17 mouse cellular contexts compared by ENCODE assay signal in genomic region chr5:66872053-66872452, GRCm38 (mm10).
A peak's percentile ranks its signal among the peaks of the same experiment; 100 is the strongest.
DNase-seq lines count a peak whose midpoint lies in the region; ATAC-seq and TF ChIP-seq lines count a peak whose summit lies in the region.
"Had no signal": no experiment of that assay in that cellular context is flagged by ENCODE, and none has a peak within 500 bp of the region (broad histone marks: within the 10 kb centered on the region; RNA-seq: fewer than 3 reads in every experiment).

No protein-coding gene starts in this region.

- H3K4me2 ChIP-seq in heart, embryonic 11.5 days = no peak overlapping the region
- no peak overlapping the region for H3K4me2 ChIP-seq in kidney, embryonic 16.5 days (replicated peaks; ENCODE audit: low read depth, low read length)
- H3K4me2 ChIP-seq in midbrain, embryonic 13.5 days (replicated peaks) = no peak overlapping the region
- H3K4me2 ChIP-seq in midbrain, embryonic 15.5 days = no peak overlapping the region
- H3K4me2 ChIP-seq: hindbrain, embryonic 12.5 days; intestine, embryonic 15.5 days; liver, embryonic 11.5 days; midbrain, embryonic 12.5 days; neural tube, embryonic 12.5 days had no signal

- DNase-seq in gastrocnemius, adult 2 months = peak; percentile 61
- no peak for DNase-seq in gastrocnemius, postnatal 10 days
- DNase-seq in urinary bladder, postnatal 36 days (ENCODE audit: low spot score in 2 of 2) = peak; percentile 10
- no peak for DNase-seq in urinary bladder, postnatal 4 days (ENCODE audit: low spot score in 2 of 2)
- DNase-seq: adrenal gland, postnatal 10 days; B cell, adult 2 months; kidney, postnatal 14 days; thymus, postnatal 36 days had no signal

- H3K4me3 ChIP-seq in gastrocnemius, adult 2 months = no peak overlapping the region
- H3K4me3 ChIP-seq in heart, embryonic 11.5 days (ENCODE audit: low read depth, low read length) = no peak overlapping the region
- no peak overlapping the region for H3K4me3 ChIP-seq in kidney, embryonic 16.5 days (ENCODE audit: low read length)
- no peak overlapping the region for H3K4me3 ChIP-seq in midbrain, embryonic 13.5 days (replicated peaks)
- no peak overlapping the region for H3K4me3 ChIP-seq in midbrain, embryonic 15.5 days
- H3K4me3 ChIP-seq: hindbrain, embryonic 12.5 days; intestine, embryonic 15.5 days; midbrain, embryonic 12.5 days; neural tube, embryonic 12.5 days had no signal

- no peaks in the 10 kb centered on the region for H3K9me3 ChIP-seq in heart, embryonic 11.5 days (replicated peaks; ENCODE audit: control insufficient read depth, low read length)
- no peaks in the 10 kb centered on the region for H3K9me3 ChIP-seq in kidney, embryonic 16.5 days (ENCODE audit: low read length)
- H3K9me3 ChIP-seq in midbrain, embryonic 13.5 days = no peaks in the 10 kb centered on the region
- no peaks in the 10 kb centered on the region for H3K9me3 ChIP-seq in midbrain, embryonic 15.5 days
- H3K9me3 ChIP-seq: hindbrain, embryonic 12.5 days; intestine, embryonic 15.5 days; midbrain, embryonic 12.5 days; neural tube, embryonic 12.5 days had no signal

- TF ChIP-seq CTCF in gastrocnemius, adult 2 months (IDR thresholded peaks at IDR 0.05) = no peak

- H3K27me3 ChIP-seq in heart, embryonic 11.5 days (ENCODE audit: control insufficient read depth, insufficient read depth, low read length) = no peaks in the 10 kb centered on the region
- no peaks in the 10 kb centered on the region for H3K27me3 ChIP-seq in kidney, embryonic 16.5 days (ENCODE audit: insufficient read depth, low read length)
- no peaks in the 10 kb centered on the region for H3K27me3 ChIP-seq in midbrain, embryonic 13.5 days
- no peaks in the 10 kb centered on the region for H3K27me3 ChIP-seq in midbrain, embryonic 15.5 days (replicated peaks)
- H3K27me3 ChIP-seq: hindbrain, embryonic 12.5 days; intestine, embryonic 15.5 days; midbrain, embryonic 12.5 days; neural tube, embryonic 12.5 days had no signal

- H3K9ac ChIP-seq in heart, embryonic 11.5 days (ENCODE audit: low read depth, low read length) = no peak overlapping the region
- H3K9ac ChIP-seq in kidney, embryonic 16.5 days (replicated peaks; ENCODE audit: low read length) = no peak overlapping the region
- no peak overlapping the region for H3K9ac ChIP-seq in midbrain, embryonic 13.5 days (replicated peaks)
- H3K9ac ChIP-seq in midbrain, embryonic 15.5 days = no peak overlapping the region
- H3K9ac ChIP-seq: hindbrain, embryonic 12.5 days; intestine, embryonic 15.5 days; midbrain, embryonic 12.5 days; neural tube, embryonic 12.5 days had no signal

- H3K4me1 ChIP-seq in heart, embryonic 11.5 days (ENCODE audit: control insufficient read depth, insufficient read depth, low read length) = no peaks in the 10 kb centered on the region
- peaks cover 5% of the 10 kb centered on the region; the same call in 1 of the 2 replicates for H3K4me1 ChIP-seq in kidney, embryonic 16.5 days (ENCODE audit: insufficient read depth, low read length)
- no peaks in the 10 kb centered on the region for H3K4me1 ChIP-seq in midbrain, embryonic 13.5 days (replicated peaks)
- H3K4me1 ChIP-seq in midbrain, embryonic 15.5 days = no peaks in the 10 kb centered on the region
- H3K4me1 ChIP-seq: intestine, embryonic 15.5 days had no signal

- peak overlapping the region; percentile 63 for H3K27ac ChIP-seq in gastrocnemius, adult 2 months
- H3K27ac ChIP-seq in heart, embryonic 11.5 days (ENCODE audit: low read depth, low read length) = no peak overlapping the region
- no peak overlapping the region for H3K27ac ChIP-seq in kidney, embryonic 16.5 days (ENCODE audit: low read length)
- no peak overlapping the region for H3K27ac ChIP-seq in midbrain, embryonic 13.5 days
- no peak overlapping the region for H3K27ac ChIP-seq in midbrain, embryonic 15.5 days
- H3K27ac ChIP-seq: hindbrain, embryonic 12.5 days; intestine, embryonic 15.5 days; midbrain, embryonic 12.5 days; neural tube, embryonic 12.5 days had no signal

- 0 out of 2 replicates have a peak, but pooled peaks have one; percentile 42 for ATAC-seq in heart, embryonic 11.5 days (replicated peaks; ENCODE audit: insufficient number of reproducible peaks, low FRiP score, low TSS enrichment)
- ATAC-seq in kidney, embryonic 16.5 days (ENCODE audit: low FRiP score, low TSS enrichment) = no peak
- ATAC-seq in midbrain, embryonic 13.5 days = no peak
- no peak for ATAC-seq in midbrain, embryonic 15.5 days (replicated peaks)
- ATAC-seq: intestine, embryonic 15.5 days had no signal

- intact Hi-C loops in gastrocnemius, adult 2 months (cut with DNase I) = no loop called here

- H3K36me3 ChIP-seq in heart, embryonic 11.5 days (ENCODE audit: control insufficient read depth, insufficient read depth, low read length) = no peaks in the 10 kb centered on the region
- H3K36me3 ChIP-seq in kidney, embryonic 16.5 days (ENCODE audit: insufficient read depth, low read length) = no peaks in the 10 kb centered on the region
- H3K36me3 ChIP-seq in midbrain, embryonic 13.5 days = no peaks in the 10 kb centered on the region
- H3K36me3 ChIP-seq in midbrain, embryonic 15.5 days (replicated peaks) = no peaks in the 10 kb centered on the region
- H3K36me3 ChIP-seq: hindbrain, embryonic 12.5 days; intestine, embryonic 15.5 days; midbrain, embryonic 12.5 days; neural tube, embryonic 12.5 days had no signal

- WGBS in heart, embryonic 11.5 days (ENCODE audit: insufficient replicate concordance) = 79% methylated on average over 4 of the region's 4 CpGs
- 90% methylated on average over 4 of the region's 4 CpGs for WGBS in kidney, embryonic 16.5 days
- WGBS in midbrain, embryonic 13.5 days = 91% methylated on average over 4 of the region's 4 CpGs
- 94% methylated on average over 4 of the region's 4 CpGs for WGBS in midbrain, embryonic 15.5 days

Comparison
In these comparisons a context has a peak if more than half of its experiments do, and no peak if none do; other contexts are left out.
1. DNase-seq: peak in gastrocnemius, adult 2 months (single experiment) and urinary bladder, postnatal 36 days (2 of 2); none in gastrocnemius, postnatal 10 days (single experiment) and urinary bladder, postnatal 4 days (0 of 2).